Mouse (Mus musculus): ENCODE data around the gene Stx16. TPM values are rescaled to one million over a fixed set of nuclear protein-coding genes. Genes with fewer than 3 reads are reported as not detected.

The Stx16 gene
- polyA plus RNA-seq, 1 experiment from 2014 or later = 11.8 TPM

- Histone ChIP-seq H3K4me1 (peaks cover 10% of the 10 kb centered on the region), H3K9me3 (replicated peaks) (no peaks in the 10 kb centered on the region), H3K36me3 (peaks cover 13% of the 10 kb centered on the region), H3K4me3 (replicated peaks) (no peak overlapping the region), H3K27me3 (no peaks in the 10 kb centered on the region), H3K27ac (replicated peaks) (no peak overlapping the region), H3K4me2 (replicated peaks) (no peak overlapping the region), H3K9ac (no peak overlapping the region)
- ATAC-seq (ENCODE audit: insufficient number of reproducible peaks, low FRiP score, low TSS enrichment, low read depth) = no peak
- WGBS = 85% methylated on average over 6 of the region's 6 CpGs
Measured at GRCm38 (mm10) chr2:174128926-174129325, 52.8 kb downstream of the Stx16 start.

GRCm38 (mm10) chr2:174130468-174131097 is 54.5 kb downstream of the Stx16 start:
- 78% methylated on average over 8 of the region's 8 CpGs for WGBS
- Histone ChIP-seq H3K4me3 (replicated peaks) (no peak overlapping the region), H3K4me2 (replicated peaks) (no peak overlapping the region), H3K9me3 (replicated peaks) (no peaks in the 10 kb centered on the region), H3K36me3 (no peaks in the 10 kb centered on the region), H3K4me1 (peaks cover 10% of the 10 kb centered on the region), H3K9ac (no peak overlapping the region), H3K27ac (replicated peaks) (no peak overlapping the region), H3K27me3 (no peaks in the 10 kb centered on the region)
- no peak for ATAC-seq (ENCODE audit: insufficient number of reproducible peaks, low FRiP score, low TSS enrichment, low read depth)

GRCm38 (mm10) chr2:174132413-174132969 is 56.4 kb downstream of the Stx16 start:
- ATAC-seq (ENCODE audit: insufficient number of reproducible peaks, low FRiP score, low TSS enrichment, low read depth) = no peak
- H3K4me3 ChIP-seq (replicated peaks) = no peak overlapping the region
- H3K4me2 ChIP-seq (replicated peaks) = no peak overlapping the region
- no peaks in the 10 kb centered on the region for H3K27me3 ChIP-seq
- no peaks in the 10 kb centered on the region for H3K36me3 ChIP-seq
- no peaks in the 10 kb centered on the region for H3K9me3 ChIP-seq (replicated peaks)
- 84% methylated on average over 8 of the region's 8 CpGs for WGBS
- H3K27ac ChIP-seq (replicated peaks) = no peak overlapping the region
- no peaks in the 10 kb centered on the region for H3K4me1 ChIP-seq
- no peak overlapping the region for H3K9ac ChIP-seq

Other genes with a start within 250 kb of the Stx16 start
- 66.8 and 74.4 TPM in 2 replicates for gene Npepl1, start 34.0 kb downstream of the Stx16 start, polyA plus RNA-seq (2015; fragmentation: Nextera tagmentation; extraction: Ambion mirVana)
- gene Gnas, start 208.0 kb downstream of the Stx16 start, polyA plus RNA-seq (2015; fragmentation: Nextera tagmentation; extraction: Ambion mirVana) = 2,102 and 2,156 TPM in 2 replicates

Measured in embryonic facial prominence, embryonic 15.5 days (tissue).